Mouse (Mus musculus): ENCODE measurements around the gene Fstl4. TPM values are rescaled to one million over a fixed set of nuclear protein-coding genes. Genes with fewer than 3 reads are reported as not detected.

The Fstl4 gene
- polyA plus RNA-seq, 1 experiment, result 0.18 TPM

- 91% methylated on average over 11 of the region's 11 CpGs for WGBS
- peaks cover 3% of the 10 kb centered on the region; the same call in 1 of the 2 replicates for H3K4me1 ChIP-seq (ENCODE audit: control insufficient read depth, insufficient read depth, insufficient read length)
- H3K36me3 ChIP-seq (ENCODE audit: control insufficient read depth, insufficient read depth, low read length), result no peaks in the 10 kb centered on the region
- no peaks in the 10 kb centered on the region for H3K27me3 ChIP-seq (ENCODE audit: control insufficient read depth, insufficient read depth, low read length)
- TF ChIP-seq CTCF (IDR thresholded peaks at IDR 0.05; ENCODE audit: extremely low read depth, insufficient read depth, insufficient read length, insufficient replicate concordance) (no peak), POLR2A (IDR thresholded peaks at IDR 0.05; ENCODE audit: low read depth, low read length) (no peak)
- no peak for DNase-seq (ENCODE audit: low read depth in 1 of 2, low spot score in 2 of 2)
- no peak overlapping the region for H3K4me3 ChIP-seq (ENCODE audit: extremely low read depth, insufficient read depth, insufficient read length)
- H3K27ac ChIP-seq (ENCODE audit: insufficient read depth, low read length), result no peak overlapping the region
Observed at GRCm38 (mm10) chr11:53118226-53118965, 354.0 kb downstream of the Fstl4 start.

DNA sequence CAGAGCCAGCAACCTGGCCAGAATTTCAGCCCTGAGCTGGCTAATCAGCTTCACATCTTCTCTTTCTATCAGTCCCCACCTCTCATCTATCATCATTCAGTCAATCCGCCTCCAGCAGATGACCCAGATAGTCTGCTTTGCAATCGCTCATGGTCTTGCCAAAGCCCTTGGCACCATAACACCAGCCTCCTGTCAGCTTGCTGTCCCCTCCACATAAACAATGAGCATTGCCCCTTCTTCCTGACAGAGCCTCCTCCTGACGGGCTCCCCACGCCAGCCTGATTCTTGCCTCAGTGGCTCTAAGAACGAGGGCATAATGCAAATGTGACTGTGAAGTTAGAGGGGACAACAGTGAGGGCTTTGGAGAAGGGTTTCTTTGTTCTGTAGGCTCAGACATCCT, 355.5 kb downstream of the Fstl4 start:
- DNase-seq (ENCODE audit: low read depth in 1 of 2, low spot score in 2 of 2), result no peak
- Histone ChIP-seq H3K27me3 (ENCODE audit: control insufficient read depth, insufficient read depth, low read length) (no peaks in the 10 kb centered on the region), H3K4me3 (ENCODE audit: extremely low read depth, insufficient read depth, insufficient read length) (no peak overlapping the region), H3K27ac (ENCODE audit: insufficient read depth, low read length) (no peak overlapping the region), H3K4me1 (ENCODE audit: control insufficient read depth, insufficient read depth, insufficient read length) (peaks cover 3% of the 10 kb centered on the region; the same call in 1 of the 2 replicates), H3K36me3 (ENCODE audit: control insufficient read depth, insufficient read depth, low read length) (no peaks in the 10 kb centered on the region)
- WGBS, result 88% methylated on average over 5 of the region's 5 CpGs
- TF ChIP-seq POLR2A (IDR thresholded peaks at IDR 0.05; ENCODE audit: low read depth, low read length) (no peak), CTCF (IDR thresholded peaks at IDR 0.05; ENCODE audit: extremely low read depth, insufficient read depth, insufficient read length, insufficient replicate concordance) (no peak)

- no peak for DNase-seq (ENCODE audit: low read depth in 1 of 2, low spot score in 2 of 2)
- WGBS, result 73% methylated on average over 1 of the region's 1 CpGs
Observed at GRCm38 (mm10) chr11:53121208-53121607, 356.8 kb downstream of the Fstl4 start.

GRCm38 (mm10) chr11:53124799-53125198, 360.4 kb downstream of the Fstl4 start:
- no peak for TF ChIP-seq POLR2A (IDR thresholded peaks at IDR 0.05; ENCODE audit: low read depth, low read length)
- TF ChIP-seq CTCF (IDR thresholded peaks at IDR 0.05; ENCODE audit: extremely low read depth, insufficient read depth, insufficient read length, insufficient replicate concordance), result no peak
- WGBS, result 90% methylated on average over 2 of the region's 2 CpGs
- H3K4me1 ChIP-seq (ENCODE audit: control insufficient read depth, insufficient read depth, insufficient read length), result no peaks in the 10 kb centered on the region

More at GRCm38 (mm10) chr11:53121208-53121607, 356.8 kb downstream of the Fstl4 start:
- Histone ChIP-seq H3K4me1 (ENCODE audit: control insufficient read depth, insufficient read depth, insufficient read length) (peaks cover under 1% of the 10 kb centered on the region; the same call in 1 of the 2 replicates), H3K36me3 (ENCODE audit: control insufficient read depth, insufficient read depth, low read length) (no peaks in the 10 kb centered on the region), H3K27ac (ENCODE audit: insufficient read depth, low read length) (no peak overlapping the region), H3K27me3 (ENCODE audit: control insufficient read depth, insufficient read depth, low read length) (no peaks in the 10 kb centered on the region), H3K4me3 (ENCODE audit: extremely low read depth, insufficient read depth, insufficient read length) (no peak overlapping the region)
- TF ChIP-seq POLR2A (IDR thresholded peaks at IDR 0.05; ENCODE audit: low read depth, low read length), result no peak
- TF ChIP-seq CTCF (IDR thresholded peaks at IDR 0.05; ENCODE audit: extremely low read depth, insufficient read depth, insufficient read length, insufficient replicate concordance), result no peak

GRCm38 (mm10) chr11:53126660-53127059, 362.2 kb downstream of the Fstl4 start:
- no peaks in the 10 kb centered on the region for H3K4me1 ChIP-seq (ENCODE audit: control insufficient read depth, insufficient read depth, insufficient read length)
- no peak overlapping the region for H3K4me3 ChIP-seq (ENCODE audit: extremely low read depth, insufficient read depth, insufficient read length)
- H3K27me3 ChIP-seq (ENCODE audit: control insufficient read depth, insufficient read depth, low read length), result no peaks in the 10 kb centered on the region
- no peak for TF ChIP-seq CTCF (IDR thresholded peaks at IDR 0.05; ENCODE audit: extremely low read depth, insufficient read depth, insufficient read length, insufficient replicate concordance)
- no peak for TF ChIP-seq POLR2A (IDR thresholded peaks at IDR 0.05; ENCODE audit: low read depth, low read length)
- no peaks in the 10 kb centered on the region for H3K36me3 ChIP-seq (ENCODE audit: control insufficient read depth, insufficient read depth, low read length)
- DNase-seq (ENCODE audit: low read depth in 1 of 2, low spot score in 2 of 2), result no peak
- 75% methylated on average over 6 of the region's 6 CpGs for WGBS
- H3K27ac ChIP-seq (ENCODE audit: insufficient read depth, low read length), result no peak overlapping the region

More at GRCm38 (mm10) chr11:53124799-53125198, 360.4 kb downstream of the Fstl4 start:
- Histone ChIP-seq H3K36me3 (ENCODE audit: control insufficient read depth, insufficient read depth, low read length) (no peaks in the 10 kb centered on the region), H3K4me3 (ENCODE audit: extremely low read depth, insufficient read depth, insufficient read length) (no peak overlapping the region), H3K27ac (ENCODE audit: insufficient read depth, low read length) (no peak overlapping the region), H3K27me3 (ENCODE audit: control insufficient read depth, insufficient read depth, low read length) (no peaks in the 10 kb centered on the region)
- no peak for DNase-seq (ENCODE audit: low read depth in 1 of 2, low spot score in 2 of 2)

- TF ChIP-seq POLR2A (IDR thresholded peaks at IDR 0.05; ENCODE audit: low read depth, low read length) (no peak), CTCF (IDR thresholded peaks at IDR 0.05; ENCODE audit: extremely low read depth, insufficient read depth, insufficient read length, insufficient replicate concordance) (no peak)
- DNase-seq (ENCODE audit: low read depth in 1 of 2, low spot score in 2 of 2), result no peak
- 20% methylated on average over 2 of the region's 2 CpGs for WGBS
Observed at GRCm38 (mm10) chr11:53128661-53129060, 364.2 kb downstream of the Fstl4 start.

More at GRCm38 (mm10) chr11:53128661-53129060, 364.2 kb downstream of the Fstl4 start:
- Histone ChIP-seq H3K27me3 (ENCODE audit: control insufficient read depth, insufficient read depth, low read length) (no peaks in the 10 kb centered on the region), H3K4me3 (ENCODE audit: extremely low read depth, insufficient read depth, insufficient read length) (no peak overlapping the region), H3K4me1 (ENCODE audit: control insufficient read depth, insufficient read depth, insufficient read length) (no peaks in the 10 kb centered on the region), H3K36me3 (ENCODE audit: control insufficient read depth, insufficient read depth, low read length) (no peaks in the 10 kb centered on the region), H3K27ac (ENCODE audit: insufficient read depth, low read length) (no peak overlapping the region)

All from spleen, adult 2 months (tissue).